Mouse (Mus musculus): ENCODE results near the gene Spryd7. TPM values are rescaled to one million over a fixed set of nuclear protein-coding genes. Genes with fewer than 3 reads are reported as not detected.

Spryd7 gene
- polyA plus RNA-seq, 1 experiment from 2014 or later, result 36.5 TPM

DNA sequence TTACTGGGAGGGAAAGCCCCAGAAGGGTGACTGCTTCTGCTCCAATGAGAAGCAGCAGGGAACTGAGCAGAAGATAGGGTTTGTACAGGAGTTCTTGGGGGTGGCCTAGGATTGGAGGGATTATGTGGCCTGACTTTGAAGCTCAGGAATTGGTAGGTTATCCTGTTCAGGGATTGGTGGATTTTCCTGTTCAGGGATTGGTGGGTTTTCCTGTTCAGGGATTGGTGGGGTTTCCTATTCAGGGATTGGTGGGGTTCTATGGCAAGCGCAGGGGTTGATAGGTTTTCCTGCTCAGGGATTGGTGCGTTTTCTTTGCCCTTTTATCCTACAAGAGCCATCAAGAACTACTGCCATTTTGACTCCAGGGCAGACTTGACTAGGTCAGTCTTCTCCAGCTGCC, 30.7 kb downstream of the Spryd7 start:
- H3K4me1 ChIP-seq (replicated peaks; ENCODE audit: control insufficient read depth, insufficient read depth, low read length), result no peaks in the 10 kb centered on the region
- no peak overlapping the region for H3K9ac ChIP-seq (ENCODE audit: low read depth, low read length)
- no peaks in the 10 kb centered on the region for H3K36me3 ChIP-seq (ENCODE audit: control insufficient read depth, insufficient read depth)
- H3K4me3 ChIP-seq (ENCODE audit: low read depth, low read length), result no peak overlapping the region
- 95% methylated on average over 2 of the region's 2 CpGs for WGBS
- no peak overlapping the region for H3K4me2 ChIP-seq (replicated peaks; ENCODE audit: low read depth)
- no peaks in the 10 kb centered on the region for H3K27me3 ChIP-seq (replicated peaks; ENCODE audit: control insufficient read depth, insufficient read depth, low read length)
- no peaks in the 10 kb centered on the region for H3K9me3 ChIP-seq (ENCODE audit: control insufficient read depth)
- ATAC-seq, result no peak
- no peak for TF ChIP-seq CTCF (IDR thresholded peaks at IDR 0.05; ENCODE audit: low read depth)
- H3K27ac ChIP-seq (ENCODE audit: low read depth, low read length), result no peak overlapping the region

- Histone ChIP-seq H3K4me2 (replicated peaks; ENCODE audit: low read depth) (no peak overlapping the region), H3K9me3 (ENCODE audit: control insufficient read depth) (no peaks in the 10 kb centered on the region), H3K9ac (ENCODE audit: low read depth, low read length) (no peak overlapping the region), H3K36me3 (ENCODE audit: control insufficient read depth, insufficient read depth) (no peaks in the 10 kb centered on the region), H3K27ac (ENCODE audit: low read depth, low read length) (no peak overlapping the region), H3K4me1 (replicated peaks; ENCODE audit: control insufficient read depth, insufficient read depth, low read length) (no peaks in the 10 kb centered on the region), H3K4me3 (ENCODE audit: low read depth, low read length) (no peak overlapping the region), H3K27me3 (replicated peaks; ENCODE audit: control insufficient read depth, insufficient read depth, low read length) (no peaks in the 10 kb centered on the region)
- 82% methylated on average over 2 of the region's 2 CpGs for WGBS
- no peak for ATAC-seq
- no peak for TF ChIP-seq CTCF (IDR thresholded peaks at IDR 0.05; ENCODE audit: low read depth)
These were observed 32.9 kb downstream of the Spryd7 start for GRCm38 (mm10) chr14:61523821-61524220.

- Histone ChIP-seq H3K4me1 (replicated peaks; ENCODE audit: control insufficient read depth, insufficient read depth, low read length) (no peaks in the 10 kb centered on the region), H3K4me2 (replicated peaks; ENCODE audit: low read depth) (no peak overlapping the region), H3K9ac (ENCODE audit: low read depth, low read length) (no peak overlapping the region), H3K27ac (ENCODE audit: low read depth, low read length) (no peak overlapping the region), H3K36me3 (ENCODE audit: control insufficient read depth, insufficient read depth) (no peaks in the 10 kb centered on the region), H3K4me3 (ENCODE audit: low read depth, low read length) (no peak overlapping the region), H3K27me3 (replicated peaks; ENCODE audit: control insufficient read depth, insufficient read depth, low read length) (no peaks in the 10 kb centered on the region), H3K9me3 (ENCODE audit: control insufficient read depth) (no peaks in the 10 kb centered on the region)
- TF ChIP-seq CTCF (IDR thresholded peaks at IDR 0.05; ENCODE audit: low read depth), result no peak
- WGBS, result 83% methylated on average over 10 of the region's 10 CpGs
- no peak for ATAC-seq
These were observed 37.8 kb downstream of the Spryd7 start for GRCm38 (mm10) chr14:61518659-61519480.

GRCm38 (mm10) chr14:61516471-61517426, 39.9 kb downstream of the Spryd7 start:
- Histone ChIP-seq H3K4me1 (replicated peaks; ENCODE audit: control insufficient read depth, insufficient read depth, low read length) (no peaks in the 10 kb centered on the region), H3K4me3 (ENCODE audit: low read depth, low read length) (no peak overlapping the region), H3K36me3 (ENCODE audit: control insufficient read depth, insufficient read depth) (no peaks in the 10 kb centered on the region), H3K27ac (ENCODE audit: low read depth, low read length) (no peak overlapping the region), H3K9ac (ENCODE audit: low read depth, low read length) (no peak overlapping the region), H3K9me3 (ENCODE audit: control insufficient read depth) (no peaks in the 10 kb centered on the region), H3K27me3 (replicated peaks; ENCODE audit: control insufficient read depth, insufficient read depth, low read length) (no peaks in the 10 kb centered on the region), H3K4me2 (replicated peaks; ENCODE audit: low read depth) (no peak overlapping the region)
- no peak for ATAC-seq
- 75% methylated on average over 9 of the region's 9 CpGs for WGBS
- no peak for TF ChIP-seq CTCF (IDR thresholded peaks at IDR 0.05; ENCODE audit: low read depth)

- H3K9ac ChIP-seq (ENCODE audit: low read depth, low read length), result no peak overlapping the region
- 78% methylated on average over 2 of the region's 2 CpGs for WGBS
These were observed 45.2 kb downstream of the Spryd7 start for GRCm38 (mm10) chr14:61511494-61511893.

More at GRCm38 (mm10) chr14:61511494-61511893, 45.2 kb downstream of the Spryd7 start:
- Histone ChIP-seq H3K4me3 (ENCODE audit: low read depth, low read length) (no peak overlapping the region), H3K9me3 (ENCODE audit: control insufficient read depth) (peaks cover 5% of the 10 kb centered on the region; the same call in 1 of the 2 replicates), H3K4me1 (replicated peaks; ENCODE audit: control insufficient read depth, insufficient read depth, low read length) (no peaks in the 10 kb centered on the region), H3K27me3 (replicated peaks; ENCODE audit: control insufficient read depth, insufficient read depth, low read length) (no peaks in the 10 kb centered on the region), H3K4me2 (replicated peaks; ENCODE audit: low read depth) (no peak overlapping the region), H3K36me3 (ENCODE audit: control insufficient read depth, insufficient read depth) (no peaks in the 10 kb centered on the region), H3K27ac (ENCODE audit: low read depth, low read length) (no peak overlapping the region)
- TF ChIP-seq CTCF (IDR thresholded peaks at IDR 0.05; ENCODE audit: low read depth), result no peak
- ATAC-seq, result no peak
